Mouse (Mus musculus) NIH3T3 (cell line): ENCODE measurements around the gene Arl2bp.

ENCODE experiments used
- DNase-seq: peaks from one replicate; pipeline ENCODE4 v3.0.0-alpha.2; 2012; ENCODE audit warnings: low read depth

Gene Arl2bp

GRCm38 (mm10) chr8:94666456-94667308, at the start of gene Arl2bp:
Arl2bp (plus strand) TSS chr8:94666600.
- DNase-seq: peak; percentile 98

- no peak for DNase-seq
Observed at GRCm38 (mm10) chr8:94624885-94625284, 41.5 kb upstream of the Arl2bp start.

- no peak for DNase-seq
Observed at GRCm38 (mm10) chr8:94633564-94634194, 32.7 kb upstream of the Arl2bp start.

GRCm38 (mm10) chr8:94634211-94634610, 32.2 kb upstream of the Arl2bp start:
- DNase-seq: no peak

GRCm38 (mm10) chr8:94641183-94641582, 25.2 kb upstream of the Arl2bp start:
- no peak for DNase-seq

- peak; percentile 43 for DNase-seq
Observed at GRCm38 (mm10) chr8:94641938-94642337, 24.5 kb upstream of the Arl2bp start.

GRCm38 (mm10) chr8:94645202-94645601, 21.2 kb upstream of the Arl2bp start:
- DNase-seq: no peak

- DNase-seq: no peak
Observed at GRCm38 (mm10) chr8:94646165-94646564, 20.2 kb upstream of the Arl2bp start.

- DNase-seq: no peak
Observed at GRCm38 (mm10) chr8:94649496-94649895, 16.9 kb upstream of the Arl2bp start.

- DNase-seq: no peak
Observed at GRCm38 (mm10) chr8:94652951-94653350, 13.4 kb upstream of the Arl2bp start.

- DNase-seq: no peak
Observed at GRCm38 (mm10) chr8:94654994-94655393, 11.4 kb upstream of the Arl2bp start.

- DNase-seq: peak; percentile 39
Observed at GRCm38 (mm10) chr8:94658031-94658430, 8.4 kb upstream of the Arl2bp start.

GRCm38 (mm10) chr8:94660418-94660817, 6.0 kb upstream of the Arl2bp start:
- no peak for DNase-seq

- DNase-seq: no peak
Observed at GRCm38 (mm10) chr8:94664722-94665121, 1.7 kb upstream of the Arl2bp start.

GRCm38 (mm10) chr8:94674384-94674783, 8.0 kb downstream of the Arl2bp start:
- DNase-seq: no peak

GRCm38 (mm10) chr8:94675923-94676322, 9.5 kb downstream of the Arl2bp start:
- DNase-seq: no peak

GRCm38 (mm10) chr8:94678582-94678981, 12.2 kb downstream of the Arl2bp start:
- peak; percentile 73 for DNase-seq

GRCm38 (mm10) chr8:94680414-94680813, 14.0 kb downstream of the Arl2bp start:
- no peak for DNase-seq

GRCm38 (mm10) chr8:94682732-94683524, 16.5 kb downstream of the Arl2bp start:
- no peak for DNase-seq

GRCm38 (mm10) chr8:94684287-94684686, 17.9 kb downstream of the Arl2bp start:
- DNase-seq: no peak

- DNase-seq: no peak
Observed at GRCm38 (mm10) chr8:94685953-94686352, 19.6 kb downstream of the Arl2bp start.

- DNase-seq: no peak
Observed at GRCm38 (mm10) chr8:94694701-94695100, 28.3 kb downstream of the Arl2bp start.
